Mouse (Mus musculus): ENCODE results near the gene Nedd9. TPM values are rescaled to one million over a fixed set of nuclear protein-coding genes. Genes with fewer than 3 reads are reported as not detected.

Gene Nedd9
- total and polyA plus RNA-seq, 3 experiments, result 0.49 to 1.4 TPM; not detected in 1

DNA sequence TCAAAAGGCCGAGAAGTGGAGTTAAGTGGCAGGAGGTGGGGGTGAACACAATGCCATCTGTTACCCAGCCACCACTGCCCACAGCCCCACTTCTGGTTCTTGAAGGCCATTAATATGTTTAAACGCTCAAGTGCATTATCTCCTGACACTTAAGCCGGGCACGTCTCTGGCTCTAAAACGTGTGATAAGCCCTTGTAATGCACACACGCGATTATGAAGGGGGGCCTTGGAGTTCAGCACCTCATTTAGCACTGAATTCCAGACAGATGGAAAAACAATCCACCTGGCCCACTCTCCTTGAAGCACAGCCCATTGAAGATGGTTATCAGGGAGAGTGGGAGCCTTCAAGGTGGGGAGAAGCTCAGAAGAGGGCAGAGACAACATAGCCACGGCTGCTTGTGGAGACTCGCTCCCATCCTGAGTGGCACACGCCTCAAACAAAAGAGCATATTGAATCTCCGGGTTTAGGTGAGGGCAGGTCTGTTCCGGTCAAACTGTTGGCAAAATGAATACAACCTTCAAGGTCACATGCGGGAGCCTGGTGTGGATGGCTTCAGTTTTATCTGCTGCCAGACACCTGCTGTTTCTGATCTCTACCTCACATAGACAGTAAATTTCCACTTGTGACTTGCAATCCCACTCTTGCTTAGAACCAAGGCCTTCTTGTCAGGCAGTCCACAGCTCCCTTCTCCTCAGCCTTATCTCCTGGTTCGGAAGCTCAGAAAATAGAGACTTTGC lies 30.7 kb downstream of the Nedd9 start:
- Histone ChIP-seq H3K36me3 (replicated peaks) (no peaks in the 10 kb centered on the region), H3K27me3 (ENCODE audit: insufficient read depth, low read length) (peaks cover 6% of the 10 kb centered on the region; the same call in 1 of the 2 replicates), H3K4me3 (ENCODE audit: low read depth, low read length) (no peak overlapping the region), H3K4me1 (ENCODE audit: insufficient read depth, low read depth, low read length) (no peaks in the 10 kb centered on the region), H3K9me3 (replicated peaks) (no peaks in the 10 kb centered on the region)
- TF ChIP-seq GATA1 (IDR thresholded peaks at IDR 0.05; ENCODE audit: borderline replicate concordance, low read length), result no peak
- TF ChIP-seq POLR2AphosphoS5 (IDR thresholded peaks at IDR 0.05; ENCODE audit: insufficient replicate concordance, low read depth, low read length), result no peak
- no peak for TF ChIP-seq CTCF (IDR thresholded peaks at IDR 0.05; ENCODE audit: low read depth, low read length)
- TF ChIP-seq TAL1 (conservative IDR thresholded peaks at IDR 0.05; ENCODE audit: low read depth, low read length), result no peak
- TF ChIP-seq GATA2 (IDR thresholded peaks at IDR 0.05; ENCODE audit: borderline replicate concordance, low read depth, low read length), result no peak
- ATAC-seq (ENCODE audit: extremely low read depth, insufficient number of reproducible peaks, low FRiP score, poor library complexity, severe bottlenecking) (no peak), DNase-seq (ENCODE audit: low spot score) (no peak)

DNA sequence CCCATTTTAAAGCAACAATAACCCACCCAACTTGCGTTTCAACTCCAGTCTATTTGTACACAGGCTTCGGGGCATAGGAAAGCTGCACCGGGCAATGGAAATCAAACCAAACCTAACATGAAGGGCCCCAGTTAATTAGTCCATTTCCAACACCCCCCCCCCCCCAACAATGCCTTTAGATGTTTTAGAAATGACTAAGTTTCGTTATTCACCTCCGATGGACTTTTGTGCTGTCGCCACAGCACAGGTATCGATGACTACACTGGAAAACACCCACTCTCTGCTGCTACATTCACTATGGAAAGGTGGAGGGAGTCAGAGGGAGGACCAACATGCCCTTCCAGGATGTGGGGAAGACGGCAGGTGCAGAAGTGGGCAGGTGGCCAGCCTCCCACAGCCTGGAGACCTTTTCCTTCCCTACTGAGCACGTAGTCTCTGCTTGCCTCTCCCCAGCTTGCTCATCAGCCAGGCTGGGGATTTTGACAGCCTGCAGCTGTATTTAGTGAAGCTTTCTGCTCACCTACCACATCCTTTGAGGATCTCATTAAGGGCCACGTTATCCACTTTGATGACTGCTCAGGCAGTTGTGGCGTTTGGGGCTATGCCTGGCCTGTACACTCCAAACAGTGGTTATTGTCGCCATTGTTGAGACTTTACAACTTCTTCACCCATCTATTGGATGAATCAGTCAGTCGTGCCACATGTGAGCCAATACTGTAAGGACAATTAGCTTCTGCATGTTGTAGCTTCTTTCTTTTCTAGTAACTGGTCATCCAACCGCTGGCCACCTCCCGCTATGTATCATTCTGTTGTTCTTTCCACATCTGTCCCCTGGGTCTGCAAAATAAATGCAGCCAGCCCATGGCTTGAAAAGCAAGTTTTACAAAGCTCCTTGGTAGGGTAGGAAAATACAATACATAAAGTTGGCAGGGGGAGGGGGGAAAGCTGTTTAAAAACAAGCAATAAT lies 33.7 kb downstream of the Nedd9 start:
- Histone ChIP-seq H3K36me3 (replicated peaks) (no peaks in the 10 kb centered on the region), H3K27me3 (ENCODE audit: insufficient read depth, low read length) (no peaks in the 10 kb centered on the region; the same call in 1 of the 2 replicates), H3K4me1 (ENCODE audit: insufficient read depth, low read depth, low read length) (no peaks in the 10 kb centered on the region), H3K4me3 (ENCODE audit: low read depth, low read length) (no peak overlapping the region), H3K9me3 (replicated peaks) (no peaks in the 10 kb centered on the region)
- ATAC-seq (ENCODE audit: extremely low read depth, insufficient number of reproducible peaks, low FRiP score, poor library complexity, severe bottlenecking) (no peak), DNase-seq (ENCODE audit: low spot score) (no peak)
- TF ChIP-seq POLR2AphosphoS5 (IDR thresholded peaks at IDR 0.05; ENCODE audit: insufficient replicate concordance, low read depth, low read length), result no peak
- no peak for TF ChIP-seq CTCF (IDR thresholded peaks at IDR 0.05; ENCODE audit: low read depth, low read length)

DNA sequence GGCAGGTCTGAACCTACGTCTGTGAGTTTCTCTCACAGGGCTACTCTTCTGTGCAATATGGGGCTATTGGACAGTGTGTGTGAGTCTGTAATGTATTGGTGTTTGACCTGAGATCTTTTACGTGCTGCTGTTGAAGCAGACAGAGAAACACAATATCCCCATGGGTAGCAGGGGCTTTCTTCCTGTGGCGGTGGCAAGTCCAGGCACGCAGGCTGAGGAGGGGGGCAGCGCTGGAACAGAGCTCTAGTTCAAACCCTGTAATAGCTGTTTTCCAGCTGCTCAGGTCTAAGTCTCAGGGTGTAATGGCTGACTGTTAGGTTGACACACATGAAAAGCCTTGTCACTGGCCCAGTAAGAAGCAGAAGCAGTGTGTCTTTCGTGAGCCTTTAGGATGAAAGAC lies 36.3 kb downstream of the Nedd9 start:
- TF ChIP-seq CTCF (IDR thresholded peaks at IDR 0.05; ENCODE audit: low read depth, low read length), result no peak
- no peak for TF ChIP-seq POLR2AphosphoS5 (IDR thresholded peaks at IDR 0.05; ENCODE audit: insufficient replicate concordance, low read depth, low read length)
- no peak for TF ChIP-seq GATA2 (IDR thresholded peaks at IDR 0.05; ENCODE audit: borderline replicate concordance, low read depth, low read length)
- no peak for TF ChIP-seq TAL1 (conservative IDR thresholded peaks at IDR 0.05; ENCODE audit: low read depth, low read length)
- no peak for TF ChIP-seq GATA1 (IDR thresholded peaks at IDR 0.05; ENCODE audit: borderline replicate concordance, low read length)
- H3K4me3 ChIP-seq (ENCODE audit: low read depth, low read length), result no peak overlapping the region
- ATAC-seq (ENCODE audit: extremely low read depth, insufficient number of reproducible peaks, low FRiP score, poor library complexity, severe bottlenecking) (no peak), DNase-seq (ENCODE audit: low spot score) (no peak)
- H3K36me3 ChIP-seq (replicated peaks), result no peaks in the 10 kb centered on the region
- no peaks in the 10 kb centered on the region for H3K4me1 ChIP-seq (ENCODE audit: insufficient read depth, low read depth, low read length)
- no peaks in the 10 kb centered on the region for H3K9me3 ChIP-seq (replicated peaks)
- no peaks in the 10 kb centered on the region for H3K27me3 ChIP-seq (ENCODE audit: insufficient read depth, low read length)

DNA sequence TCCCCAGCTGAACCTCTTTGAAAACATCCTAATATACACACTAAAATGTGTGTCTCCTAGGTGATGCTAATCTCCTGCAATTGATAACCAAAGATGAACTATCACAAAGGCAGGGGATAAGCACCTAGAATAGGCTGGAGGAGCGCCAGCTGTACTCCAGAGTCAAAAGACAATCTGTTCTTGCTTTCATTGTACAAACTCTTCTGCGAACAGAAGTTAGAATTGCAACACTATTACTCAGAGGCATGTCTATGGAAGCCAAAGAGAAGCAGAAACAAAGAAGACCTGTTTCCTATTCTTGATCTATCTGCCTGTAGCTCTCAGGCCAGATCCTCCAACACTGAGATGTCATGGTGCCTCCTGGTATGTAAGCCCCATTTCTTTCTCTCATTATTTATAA lies 38.0 kb downstream of the Nedd9 start:
- H3K4me1 ChIP-seq (ENCODE audit: insufficient read depth, low read depth, low read length), result no peaks in the 10 kb centered on the region
- no peak overlapping the region for H3K4me3 ChIP-seq (ENCODE audit: low read depth, low read length)
- H3K9me3 ChIP-seq (replicated peaks), result no peaks in the 10 kb centered on the region
- no peak for ATAC-seq (ENCODE audit: extremely low read depth, insufficient number of reproducible peaks, low FRiP score, poor library complexity, severe bottlenecking)
- no peaks in the 10 kb centered on the region for H3K36me3 ChIP-seq (replicated peaks)
- no peak for DNase-seq (ENCODE audit: low spot score)
- no peaks in the 10 kb centered on the region for H3K27me3 ChIP-seq (ENCODE audit: insufficient read depth, low read length)
- TF ChIP-seq GATA2 (IDR thresholded peaks at IDR 0.05; ENCODE audit: borderline replicate concordance, low read depth, low read length), result no peak
- TF ChIP-seq CTCF (IDR thresholded peaks at IDR 0.05; ENCODE audit: low read depth, low read length), result no peak
- no peak for TF ChIP-seq TAL1 (conservative IDR thresholded peaks at IDR 0.05; ENCODE audit: low read depth, low read length)
- no peak for TF ChIP-seq POLR2AphosphoS5 (IDR thresholded peaks at IDR 0.05; ENCODE audit: insufficient replicate concordance, low read depth, low read length)
- TF ChIP-seq GATA1 (IDR thresholded peaks at IDR 0.05; ENCODE audit: borderline replicate concordance, low read length), result no peak

- ATAC-seq (ENCODE audit: extremely low read depth, insufficient number of reproducible peaks, low FRiP score, poor library complexity, severe bottlenecking) (no peak), DNase-seq (ENCODE audit: low spot score) (no peak)
- Histone ChIP-seq H3K27me3 (ENCODE audit: insufficient read depth, low read length) (no peaks in the 10 kb centered on the region), H3K4me3 (ENCODE audit: low read depth, low read length) (no peak overlapping the region), H3K36me3 (replicated peaks) (no peaks in the 10 kb centered on the region), H3K4me1 (ENCODE audit: insufficient read depth, low read depth, low read length) (no peaks in the 10 kb centered on the region), H3K9me3 (replicated peaks) (no peaks in the 10 kb centered on the region)
- no peak for TF ChIP-seq TAL1 (conservative IDR thresholded peaks at IDR 0.05; ENCODE audit: low read depth, low read length)
- no peak for TF ChIP-seq GATA1 (IDR thresholded peaks at IDR 0.05; ENCODE audit: borderline replicate concordance, low read length)
- no peak for TF ChIP-seq GATA2 (IDR thresholded peaks at IDR 0.05; ENCODE audit: borderline replicate concordance, low read depth, low read length)
- TF ChIP-seq CTCF (IDR thresholded peaks at IDR 0.05; ENCODE audit: low read depth, low read length), result no peak
- no peak for TF ChIP-seq POLR2AphosphoS5 (IDR thresholded peaks at IDR 0.05; ENCODE audit: insufficient replicate concordance, low read depth, low read length)
Observed at GRCm38 (mm10) chr13:41447209-41447608, 40.0 kb downstream of the Nedd9 start.

DNA sequence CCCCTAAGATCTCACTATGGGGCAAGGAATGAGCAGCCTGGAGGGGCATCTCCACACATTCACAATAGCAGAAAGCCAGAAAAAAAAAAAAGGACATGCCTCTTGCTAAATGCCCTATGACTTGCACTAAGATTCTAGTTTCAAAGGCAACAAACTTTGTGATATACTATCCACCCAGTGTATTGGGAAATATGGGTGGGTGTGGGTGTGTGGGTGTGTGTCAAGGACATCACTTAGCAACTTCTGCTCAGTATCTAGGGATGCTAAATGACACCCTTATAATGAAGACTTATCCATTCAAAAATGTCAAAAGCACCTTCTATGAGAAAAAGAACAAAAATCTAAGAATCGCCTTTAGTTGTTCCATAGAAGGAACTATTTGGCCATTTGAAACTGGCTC lies 40.6 kb downstream of the Nedd9 start:
- no peak for TF ChIP-seq GATA1 (IDR thresholded peaks at IDR 0.05; ENCODE audit: borderline replicate concordance, low read length)
- no peak for TF ChIP-seq CTCF (IDR thresholded peaks at IDR 0.05; ENCODE audit: low read depth, low read length)
- TF ChIP-seq TAL1 (conservative IDR thresholded peaks at IDR 0.05; ENCODE audit: low read depth, low read length), result no peak
- TF ChIP-seq POLR2AphosphoS5 (IDR thresholded peaks at IDR 0.05; ENCODE audit: insufficient replicate concordance, low read depth, low read length), result no peak
- TF ChIP-seq GATA2 (IDR thresholded peaks at IDR 0.05; ENCODE audit: borderline replicate concordance, low read depth, low read length), result no peak
- no peak overlapping the region for H3K4me3 ChIP-seq (ENCODE audit: low read depth, low read length)
- ATAC-seq (ENCODE audit: extremely low read depth, insufficient number of reproducible peaks, low FRiP score, poor library complexity, severe bottlenecking) (no peak), DNase-seq (ENCODE audit: low spot score) (no peak)
- no peaks in the 10 kb centered on the region for H3K9me3 ChIP-seq (replicated peaks)
- no peaks in the 10 kb centered on the region for H3K4me1 ChIP-seq (ENCODE audit: insufficient read depth, low read depth, low read length)
- H3K27me3 ChIP-seq (ENCODE audit: insufficient read depth, low read length), result no peaks in the 10 kb centered on the region
- no peaks in the 10 kb centered on the region for H3K36me3 ChIP-seq (replicated peaks)
